In the genomic region with DNA sequence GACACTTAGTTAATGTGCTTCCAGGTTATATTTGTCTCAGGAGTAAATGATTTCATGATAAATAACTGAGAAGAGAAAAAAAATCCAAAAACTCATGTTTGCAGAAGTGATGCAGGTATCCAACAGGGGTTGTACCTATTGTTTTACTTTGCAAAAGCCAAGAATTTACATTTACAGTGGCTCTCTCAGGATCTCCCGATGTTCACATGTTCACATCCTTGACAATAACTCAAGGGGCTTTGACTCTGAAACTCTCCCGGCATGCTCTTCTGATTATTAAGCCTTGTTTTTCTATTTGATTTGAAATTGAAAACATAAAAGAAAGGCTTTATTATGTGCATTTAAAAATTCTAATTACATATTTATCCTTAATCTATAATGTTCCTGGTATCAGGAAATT, we compare ENCODE assay signal across 16 mouse cellular contexts.
DNase-seq lines count a peak whose midpoint lies in the region; ATAC-seq and TF ChIP-seq lines count a peak whose summit lies in the region.
"Had no signal": no experiment of that assay in that cellular context is flagged by ENCODE, and none has a peak within 500 bp of the region (broad histone marks: within the 10 kb centered on the region; RNA-seq: fewer than 3 reads in every experiment).

No protein-coding gene starts in this region.

- H3K9ac ChIP-seq in forebrain, embryonic 14.5 days (ENCODE audit: low read length) = no peak overlapping the region
- no peak overlapping the region for H3K9ac ChIP-seq in forebrain, embryonic 16.5 days (replicated peaks; ENCODE audit: low read depth, low read length)
- H3K9ac ChIP-seq in midbrain, embryonic 11.5 days (ENCODE audit: low read length) = no peak overlapping the region
- H3K9ac ChIP-seq in midbrain, postnatal 0 days (replicated peaks; ENCODE audit: low read length, poor library complexity, severe bottlenecking) = no peak overlapping the region
- H3K9ac ChIP-seq: embryonic facial prominence, embryonic 12.5 days; kidney, embryonic 15.5 days; neural tube, embryonic 15.5 days had no signal

- no peaks in the 10 kb centered on the region for H3K9me3 ChIP-seq in forebrain, embryonic 14.5 days (replicated peaks; ENCODE audit: control insufficient read depth, low read length)
- no peaks in the 10 kb centered on the region for H3K9me3 ChIP-seq in forebrain, embryonic 16.5 days (ENCODE audit: control insufficient read depth, low read length)
- H3K9me3 ChIP-seq in midbrain, embryonic 11.5 days (ENCODE audit: control insufficient read depth, low read length) = no peaks in the 10 kb centered on the region
- no peaks in the 10 kb centered on the region for H3K9me3 ChIP-seq in midbrain, postnatal 0 days (ENCODE audit: low read length)
- H3K9me3 ChIP-seq: embryonic facial prominence, embryonic 12.5 days; heart, embryonic 10.5 days; kidney, embryonic 15.5 days; neural tube, embryonic 15.5 days had no signal

- no peaks in the 10 kb centered on the region for H3K36me3 ChIP-seq in forebrain, embryonic 14.5 days (ENCODE audit: control insufficient read depth, insufficient read depth, low read length)
- H3K36me3 ChIP-seq in forebrain, embryonic 16.5 days (ENCODE audit: control insufficient read depth, insufficient read depth) = no peaks in the 10 kb centered on the region
- H3K36me3 ChIP-seq in midbrain, embryonic 11.5 days (ENCODE audit: control insufficient read depth, insufficient read depth, low read length) = no peaks in the 10 kb centered on the region
- H3K36me3 ChIP-seq in midbrain, postnatal 0 days (ENCODE audit: insufficient read depth, low read length) = no peaks in the 10 kb centered on the region
- H3K36me3 ChIP-seq: embryonic facial prominence, embryonic 12.5 days; heart, embryonic 10.5 days had no signal

- DNase-seq in forebrain, embryonic 14.5 days (ENCODE audit: low spot score) = peak; percentile 26
- DNase-seq in retina, embryonic 14.5 days (ENCODE audit: low spot score) = peak; percentile 7
- no peak for DNase-seq in retina, postnatal 1 day
- peak; percentile 84 for DNase-seq in midbrain, embryonic 11.5 days (ENCODE audit: low spot score, missing footprints)
- DNase-seq in midbrain, postnatal 0 days (ENCODE audit: low spot score) = no peak
- no peak for DNase-seq in T-cell, adult 2 months (ENCODE audit: low spot score)
- DNase-seq in heart, postnatal 4 days = no peak
- DNase-seq: kidney, postnatal 4 days; lung, postnatal 4 days had no signal

- H3K27me3 ChIP-seq in forebrain, embryonic 14.5 days (replicated peaks; ENCODE audit: control insufficient read depth, insufficient read depth, low read length) = no peaks in the 10 kb centered on the region
- no peaks in the 10 kb centered on the region for H3K27me3 ChIP-seq in forebrain, embryonic 16.5 days (replicated peaks; ENCODE audit: control insufficient read depth, insufficient read depth, low read length)
- H3K27me3 ChIP-seq in midbrain, embryonic 11.5 days (ENCODE audit: control insufficient read depth, insufficient read depth, low read length) = no peaks in the 10 kb centered on the region
- no peaks in the 10 kb centered on the region for H3K27me3 ChIP-seq in midbrain, postnatal 0 days (ENCODE audit: insufficient read depth, low read length)
- H3K27me3 ChIP-seq: embryonic facial prominence, embryonic 12.5 days; kidney, embryonic 15.5 days; neural tube, embryonic 15.5 days had no signal

- H3K4me2 ChIP-seq in forebrain, embryonic 14.5 days (ENCODE audit: low read length) = no peak overlapping the region
- no peak overlapping the region for H3K4me2 ChIP-seq in forebrain, embryonic 16.5 days (ENCODE audit: low read length)
- no peak overlapping the region for H3K4me2 ChIP-seq in midbrain, embryonic 11.5 days
- no peak overlapping the region for H3K4me2 ChIP-seq in midbrain, postnatal 0 days (ENCODE audit: low read depth, low read length, poor library complexity, severe bottlenecking)
- H3K4me2 ChIP-seq: embryonic facial prominence, embryonic 12.5 days; kidney, embryonic 15.5 days; neural tube, embryonic 15.5 days had no signal

- 19% methylated on average over 2 of the region's 2 CpGs for WGBS in forebrain, embryonic 14.5 days
- WGBS in forebrain, embryonic 16.5 days = 8% methylated on average over 2 of the region's 2 CpGs
- 49% methylated on average over 2 of the region's 2 CpGs for WGBS in midbrain, embryonic 11.5 days
- 21% methylated on average over 2 of the region's 2 CpGs for WGBS in midbrain, postnatal 0 days

- peaks cover 25% of the 10 kb centered on the region for H3K4me1 ChIP-seq in forebrain, embryonic 14.5 days (ENCODE audit: control insufficient read depth, insufficient read depth, low read length)
- H3K4me1 ChIP-seq in forebrain, embryonic 16.5 days (replicated peaks; ENCODE audit: control insufficient read depth, insufficient read depth, low read length) = peaks cover 23% of the 10 kb centered on the region
- peaks cover 13% of the 10 kb centered on the region for H3K4me1 ChIP-seq in midbrain, embryonic 11.5 days (ENCODE audit: control insufficient read depth, insufficient read depth, low read length)
- no peaks in the 10 kb centered on the region for H3K4me1 ChIP-seq in midbrain, postnatal 0 days (ENCODE audit: insufficient read depth, low read length)
- H3K4me1 ChIP-seq: heart, embryonic 10.5 days had no signal

- no peak for ATAC-seq in forebrain, embryonic 14.5 days
- ATAC-seq in forebrain, embryonic 16.5 days = no peak
- ATAC-seq in midbrain, embryonic 11.5 days (ENCODE audit: low FRiP score) = no peak
- ATAC-seq in midbrain, postnatal 0 days (ENCODE audit: low FRiP score) = no peak
- ATAC-seq: intestine, postnatal 0 days had no signal

- H3K27ac ChIP-seq in forebrain, embryonic 14.5 days (ENCODE audit: low read depth, low read length) = 0 out of 2 replicates have a peak overlapping the region, but pooled peaks have one; percentile 52
- no peak overlapping the region for H3K27ac ChIP-seq in forebrain, embryonic 16.5 days (ENCODE audit: low read length)
- H3K27ac ChIP-seq in midbrain, embryonic 11.5 days (ENCODE audit: low read depth, low read length) = no peak overlapping the region
- peak overlapping the region; percentile 55; the same call in 1 of the 2 replicates for H3K27ac ChIP-seq in midbrain, postnatal 0 days (ENCODE audit: low read depth, low read length)
- H3K27ac ChIP-seq: embryonic facial prominence, embryonic 12.5 days; heart, embryonic 10.5 days; kidney, embryonic 15.5 days had no signal

- no peak for TF ChIP-seq CTCF in midbrain, postnatal 0 days (IDR thresholded peaks at IDR 0.05)

- no peak overlapping the region for H3K4me3 ChIP-seq in forebrain, embryonic 14.5 days (ENCODE audit: low read depth, low read length)
- no peak overlapping the region for H3K4me3 ChIP-seq in forebrain, embryonic 16.5 days (replicated peaks; ENCODE audit: low read length)
- no peak overlapping the region for H3K4me3 ChIP-seq in midbrain, embryonic 11.5 days (ENCODE audit: low read depth, low read length)
- H3K4me3 ChIP-seq in midbrain, postnatal 0 days (ENCODE audit: low read depth, low read length) = no peak overlapping the region
- H3K4me3 ChIP-seq: embryonic facial prominence, embryonic 12.5 days; heart, embryonic 10.5 days; kidney, embryonic 15.5 days; myocyte; neural tube, embryonic 15.5 days had no signal

Comparison
In these comparisons a context has a peak if more than half of its experiments do, and no peak if none do; other contexts are left out.
1. DNase-seq: peak in forebrain, embryonic 14.5 days (single experiment), retina, embryonic 14.5 days (single experiment) and midbrain, embryonic 11.5 days (single experiment); none in retina, postnatal 1 day (single experiment), midbrain, postnatal 0 days (single experiment), T-cell, adult 2 months (single experiment) and heart, postnatal 4 days (single experiment).
2. H3K27ac ChIP-seq: peak in forebrain, embryonic 14.5 days (single experiment) and midbrain, postnatal 0 days (single experiment); none in forebrain, embryonic 16.5 days (single experiment) and midbrain, embryonic 11.5 days (single experiment).